Mouse (Mus musculus) neural tube, embryonic 15.5 days (tissue): Measurements from ENCODE around the gene Ccdc12. TPM values are rescaled to one million over a fixed set of nuclear protein-coding genes. Genes with fewer than 3 reads are reported as not detected.

Source experiments
- ATAC-seq: fragments of 200-750 bp; cut with Nextera tagmentation; 2 replicates; pipeline ENCODE4 v1.8.0; 2017; ENCODE audit warnings: mild to moderate bottlenecking, moderate TSS enrichment, moderate library complexity; ENCODE audit not compliant: low FRiP score
- H3K27ac ChIP-seq: fragments of 300-500 bp; sonication (generic); replicated peaks from 2 replicates; pipeline ENCODE4 v1.5.1; 2015; ENCODE audit warnings: mild to moderate bottlenecking, inconsistent platforms
- H3K27me3 ChIP-seq: fragments of 300-500 bp; sonication (generic); replicated peaks from 2 replicates; pipeline ENCODE4 v1.6.1; 2015; ENCODE audit warnings: inconsistent platforms
- H3K36me3 ChIP-seq: fragments of 300-500 bp; sonication (generic); 2 replicates; pipeline ENCODE4 v1.6.1; 2015; ENCODE audit warnings: inconsistent platforms
- H3K4me1 ChIP-seq: fragments of 300-500 bp; sonication (generic); 2 replicates; pipeline ENCODE4 v1.6.1; 2015; ENCODE audit warnings: inconsistent platforms
- H3K4me2 ChIP-seq: fragments of 300-500 bp; sonication (generic); 2 replicates; pipeline ENCODE4 v1.6.1; 2015; ENCODE audit warnings: inconsistent platforms, mild to moderate bottlenecking, moderate library complexity
- H3K4me3 ChIP-seq: fragments of 300-500 bp; sonication (generic); replicated peaks from 2 replicates; pipeline ENCODE4 v1.5.1; 2015; ENCODE audit warnings: mild to moderate bottlenecking, inconsistent platforms
- H3K9ac ChIP-seq: fragments of 300-500 bp; sonication (generic); replicated peaks from 2 replicates; pipeline ENCODE4 v1.6.1; 2015; ENCODE audit warnings: mild to moderate bottlenecking, inconsistent platforms
- H3K9me3 ChIP-seq: fragments of 300-500 bp; sonication (generic); replicated peaks from 2 replicates; pipeline ENCODE4 v1.6.1; 2016; ENCODE audit warnings: inconsistent platforms
- WGBS: fragments of 180-500 bp; shearing (Covaris S2); methylation state at CpG from one replicate; pipeline ENCODE4 v1.1.7; 2015; ENCODE audit warnings: mixed read lengths; 5-methylcytosine and 5-hydroxymethylcytosine counted together
- polyA plus RNA-seq: library from polyadenylated mRNA; unstranded; fragments of >200 nt; fragmentation: Nextera tagmentation; extraction: Ambion mirVana; gene quantifications from 2 replicates; pipeline ENCODE4 v1.2.1, GENCODE M21; 2015

Ccdc12 gene
- polyA plus RNA-seq, 1 experiment from 2014 or later = 96.3 TPM

GRCm38 (mm10) chr9:110651931-110652722 lies 4.2 kb upstream of the Ccdc12 start:
- Histone ChIP-seq H3K9ac (no peak overlapping the region), H3K36me3 (no peaks in the 10 kb centered on the region), H3K4me2 (peak overlapping the region; percentile 98), H3K4me3 (peak overlapping the region; percentile 12; the same call in 1 of the 2 replicates), H3K4me1 (peaks cover 55% of the 10 kb centered on the region), H3K27me3 (peaks cover 24% of the 10 kb centered on the region), H3K27ac (no peak overlapping the region), H3K9me3 (no peaks in the 10 kb centered on the region)
- 37% methylated on average over 13 of the region's 13 CpGs for WGBS
- no peak for ATAC-seq

GRCm38 (mm10) chr9:110652963-110653654 lies 3.2 kb upstream of the Ccdc12 start:
- WGBS = 22% methylated on average over 14 of the region's 14 CpGs
- peak overlapping the region; percentile 64 for H3K9ac ChIP-seq

GRCm38 (mm10) chr9:110653655-110654461 lies 2.4 kb upstream of the Ccdc12 start, which contains the start of gene Nbeal2:
Gene Nbeal2, minus strand, starts transcription at chr9:110654161.
- peak within 1 kb of the TSS; percentile 74 for H3K4me3 ChIP-seq
- H3K4me2 ChIP-seq = peak within 1 kb of the TSS; percentile 98
- peak within 1 kb of the TSS; percentile 51 for H3K27ac ChIP-seq
- ATAC-seq = peak; percentile 54
- H3K9me3 ChIP-seq = no peaks in the 10 kb centered on the region
- H3K27me3 ChIP-seq = peaks cover 24% of the 10 kb centered on the region
- under 1% methylated on average over 75 of the region's 75 CpGs for WGBS
- H3K9ac ChIP-seq = peak within 1 kb of the TSS; percentile 64
- H3K36me3 ChIP-seq = no peaks in the 10 kb centered on the region
- H3K4me1 ChIP-seq = peaks cover 68% of the 10 kb centered on the region

More at GRCm38 (mm10) chr9:110652963-110653654, 3.2 kb upstream of the Ccdc12 start:
- Histone ChIP-seq H3K36me3 (no peaks in the 10 kb centered on the region), H3K27ac (no peak overlapping the region), H3K4me3 (peak overlapping the region; percentile 74), H3K4me2 (peak overlapping the region; percentile 98), H3K9me3 (no peaks in the 10 kb centered on the region), H3K27me3 (peaks cover 24% of the 10 kb centered on the region), H3K4me1 (peaks cover 65% of the 10 kb centered on the region)
- ATAC-seq = no peak

GRCm38 (mm10) chr9:110654726-110655650 lies 1.3 kb upstream of the Ccdc12 start:
- no peaks in the 10 kb centered on the region for H3K36me3 ChIP-seq
- ATAC-seq = no peak
- peaks cover 63% of the 10 kb centered on the region for H3K4me1 ChIP-seq
- H3K27me3 ChIP-seq = peaks cover 24% of the 10 kb centered on the region
- no peaks in the 10 kb centered on the region for H3K9me3 ChIP-seq
- WGBS = 81% methylated on average over 19 of the region's 19 CpGs
- peak overlapping the region; percentile 74; the same call in 1 of the 2 replicates for H3K4me3 ChIP-seq
- H3K9ac ChIP-seq = no peak overlapping the region
- H3K27ac ChIP-seq = peak overlapping the region; percentile 51
- H3K4me2 ChIP-seq = peak overlapping the region; percentile 98

GRCm38 (mm10) chr9:110655651-110656007 lies 674 bp upstream of the Ccdc12 start:
- H3K36me3 ChIP-seq = no peaks in the 10 kb centered on the region
- 85% methylated on average over 10 of the region's 10 CpGs for WGBS
- H3K4me3 ChIP-seq = peak overlapping the region; percentile 80
- no peaks in the 10 kb centered on the region for H3K9me3 ChIP-seq
- H3K27ac ChIP-seq = peak overlapping the region; percentile 98
- H3K27me3 ChIP-seq = peaks cover 24% of the 10 kb centered on the region
- H3K4me2 ChIP-seq = peak overlapping the region; percentile 76
- peaks cover 58% of the 10 kb centered on the region for H3K4me1 ChIP-seq
- no peak for ATAC-seq
- H3K9ac ChIP-seq = peak overlapping the region; percentile 90

GRCm38 (mm10) chr9:110657474-110658078 lies 1.3 kb downstream of the Ccdc12 start:
- Histone ChIP-seq H3K27ac (peak overlapping the region; percentile 98; the same call in 1 of the 2 replicates), H3K9me3 (no peaks in the 10 kb centered on the region), H3K36me3 (no peaks in the 10 kb centered on the region), H3K4me1 (peaks cover 49% of the 10 kb centered on the region), H3K9ac (peak overlapping the region; percentile 90), H3K4me2 (peak overlapping the region; percentile 60), H3K27me3 (peaks cover 9% of the 10 kb centered on the region), H3K4me3 (peak overlapping the region; percentile 80)
- ATAC-seq = no peak
- WGBS = 78% methylated on average over 13 of the region's 13 CpGs

- Histone ChIP-seq H3K36me3 (no peaks in the 10 kb centered on the region), H3K4me2 (no peak overlapping the region), H3K9ac (no peak overlapping the region), H3K4me3 (no peak overlapping the region), H3K4me1 (peaks cover 33% of the 10 kb centered on the region), H3K27me3 (no peaks in the 10 kb centered on the region), H3K9me3 (no peaks in the 10 kb centered on the region), H3K27ac (no peak overlapping the region)
- 92% methylated on average over 12 of the region's 12 CpGs for WGBS
- ATAC-seq = no peak
Measured at GRCm38 (mm10) chr9:110659521-110659920, 3.2 kb downstream of the Ccdc12 start.

- no peak for ATAC-seq
- H3K4me1 ChIP-seq = peaks cover 27% of the 10 kb centered on the region
- H3K9ac ChIP-seq = no peak overlapping the region
- 90% methylated on average over 2 of the region's 2 CpGs for WGBS
- no peaks in the 10 kb centered on the region for H3K9me3 ChIP-seq
- no peak overlapping the region for H3K27ac ChIP-seq
- no peaks in the 10 kb centered on the region for H3K27me3 ChIP-seq
- no peak overlapping the region for H3K4me3 ChIP-seq
- H3K36me3 ChIP-seq = no peaks in the 10 kb centered on the region
- H3K4me2 ChIP-seq = no peak overlapping the region
Measured at GRCm38 (mm10) chr9:110660208-110660607, 3.9 kb downstream of the Ccdc12 start.

GRCm38 (mm10) chr9:110660856-110661612 lies 4.7 kb downstream of the Ccdc12 start:
- ATAC-seq = no peak
- H3K9ac ChIP-seq = no peak overlapping the region
- no peaks in the 10 kb centered on the region for H3K27me3 ChIP-seq
- H3K9me3 ChIP-seq = no peaks in the 10 kb centered on the region
- peaks cover 23% of the 10 kb centered on the region for H3K4me1 ChIP-seq
- 85% methylated on average over 7 of the region's 7 CpGs for WGBS
- no peak overlapping the region for H3K27ac ChIP-seq
- no peak overlapping the region for H3K4me3 ChIP-seq
- no peak overlapping the region for H3K4me2 ChIP-seq
- H3K36me3 ChIP-seq = no peaks in the 10 kb centered on the region

GRCm38 (mm10) chr9:110662844-110663243 lies 6.5 kb downstream of the Ccdc12 start:
- H3K27ac ChIP-seq = no peak overlapping the region
- peaks cover 14% of the 10 kb centered on the region for H3K4me1 ChIP-seq
- no peak overlapping the region for H3K4me3 ChIP-seq
- no peak for ATAC-seq
- H3K9me3 ChIP-seq = no peaks in the 10 kb centered on the region
- no peak overlapping the region for H3K4me2 ChIP-seq
- H3K27me3 ChIP-seq = no peaks in the 10 kb centered on the region
- no peak overlapping the region for H3K9ac ChIP-seq
- no peaks in the 10 kb centered on the region for H3K36me3 ChIP-seq
- WGBS = 90% methylated on average over 1 of the region's 1 CpGs
